Mouse (Mus musculus): Measurements from ENCODE around the gene Rnf223. TPM values are rescaled to one million over a fixed set of nuclear protein-coding genes. Genes with fewer than 3 reads are reported as not detected.
"Not testable (repeated sequence)": the region's sequence is repeated elsewhere in the genome, so short reads cannot be mapped to it uniquely, and the experiment has no call there.

Gene Rnf223
- polyA plus RNA-seq, 1 experiment: 0.83 TPM

DNA sequence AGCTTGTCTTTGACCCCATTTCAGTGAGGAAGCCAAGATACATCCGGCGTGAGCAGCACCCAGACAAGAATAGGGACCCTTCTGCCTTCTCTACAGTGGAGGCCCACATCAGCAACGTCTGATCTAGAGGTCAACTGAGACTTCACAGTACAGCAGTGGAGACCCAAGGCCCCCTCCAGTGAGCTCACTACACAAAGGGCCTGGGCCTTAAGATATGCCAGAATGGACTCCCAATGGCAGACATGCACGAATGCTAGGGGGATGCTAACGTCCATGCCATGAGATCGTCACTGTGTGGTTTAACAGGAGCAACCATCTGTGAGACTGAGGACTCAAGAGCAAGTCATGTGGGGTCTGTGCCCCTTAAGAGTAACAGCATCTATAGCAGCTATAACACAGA, 4.9 kb upstream of the Rnf223 start:
- Histone ChIP-seq H3K4me1 (peaks cover 19% of the 10 kb centered on the region), H3K9me3 (no peaks in the 10 kb centered on the region), H3K27me3 (replicated peaks) (no peaks in the 10 kb centered on the region), H3K36me3 (replicated peaks; ENCODE audit: low read length) (peaks cover 78% of the 10 kb centered on the region), H3K4me3 (replicated peaks) (no peak overlapping the region)
- no peak for TF ChIP-seq FLI1 (IDR thresholded peaks at IDR 0.05; ENCODE audit: low read length)
- TF ChIP-seq GATA1 (IDR thresholded peaks at IDR 0.05; ENCODE audit: borderline replicate concordance, low read length): no peak

DNA sequence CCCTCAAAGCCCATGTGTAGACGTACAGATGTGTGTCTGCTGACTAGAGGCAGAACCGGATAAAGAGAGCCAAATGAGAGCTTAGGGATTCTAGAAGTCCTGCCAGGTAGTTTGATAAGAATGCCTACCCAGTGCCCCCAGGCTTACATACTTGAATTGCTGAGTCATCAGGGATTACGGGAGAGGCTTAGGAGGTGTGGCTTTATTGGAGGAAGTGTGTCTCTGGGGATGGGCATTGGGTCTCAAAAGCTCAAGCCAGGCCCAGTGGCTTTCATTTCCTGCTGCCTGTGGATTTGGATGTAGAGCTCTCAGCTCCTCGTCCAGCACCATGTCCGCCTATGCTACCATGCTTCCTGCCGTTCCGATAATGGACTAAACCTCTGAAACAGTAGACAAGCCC, 3.5 kb upstream of the Rnf223 start:
- H3K36me3 ChIP-seq (replicated peaks; ENCODE audit: low read length): peaks cover 63% of the 10 kb centered on the region
- TF ChIP-seq FLI1 (IDR thresholded peaks at IDR 0.05; ENCODE audit: low read length): no peak
- TF ChIP-seq GATA1 (IDR thresholded peaks at IDR 0.05; ENCODE audit: borderline replicate concordance, low read length): no peak
- no peak overlapping the region for H3K4me3 ChIP-seq (replicated peaks)
- peaks cover 10% of the 10 kb centered on the region for H3K4me1 ChIP-seq
- peaks cover 8% of the 10 kb centered on the region for H3K27me3 ChIP-seq (replicated peaks)
- no peaks in the 10 kb centered on the region for H3K9me3 ChIP-seq

DNA sequence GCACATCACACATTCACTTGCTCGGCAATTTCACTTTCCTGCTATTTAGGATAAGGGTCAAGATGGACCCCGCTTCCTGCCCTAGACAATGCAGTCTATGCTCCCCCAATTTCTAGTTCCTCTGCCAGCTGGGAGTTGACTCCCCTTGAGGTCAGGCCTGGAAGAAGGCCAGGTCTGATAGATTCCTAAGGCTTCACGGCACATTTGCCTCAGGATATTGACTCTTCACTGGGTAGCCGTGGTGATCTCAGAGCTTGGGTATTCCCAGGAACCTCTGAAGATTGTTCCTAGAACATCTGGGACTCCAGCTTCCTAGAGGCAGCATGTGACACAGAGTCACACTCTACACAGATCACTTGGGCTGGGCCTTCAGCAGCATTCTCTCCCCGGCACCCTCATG, 1.6 kb upstream of the Rnf223 start:
- Histone ChIP-seq H3K36me3 (replicated peaks; ENCODE audit: low read length) (peaks cover 44% of the 10 kb centered on the region), H3K9me3 (no peaks in the 10 kb centered on the region), H3K4me1 (peaks cover 13% of the 10 kb centered on the region), H3K27me3 (replicated peaks) (peaks cover 16% of the 10 kb centered on the region), H3K4me3 (replicated peaks) (no peak overlapping the region)
- TF ChIP-seq GATA1 (IDR thresholded peaks at IDR 0.05; ENCODE audit: borderline replicate concordance, low read length) (no peak), FLI1 (IDR thresholded peaks at IDR 0.05; ENCODE audit: low read length) (no peak)

DNA sequence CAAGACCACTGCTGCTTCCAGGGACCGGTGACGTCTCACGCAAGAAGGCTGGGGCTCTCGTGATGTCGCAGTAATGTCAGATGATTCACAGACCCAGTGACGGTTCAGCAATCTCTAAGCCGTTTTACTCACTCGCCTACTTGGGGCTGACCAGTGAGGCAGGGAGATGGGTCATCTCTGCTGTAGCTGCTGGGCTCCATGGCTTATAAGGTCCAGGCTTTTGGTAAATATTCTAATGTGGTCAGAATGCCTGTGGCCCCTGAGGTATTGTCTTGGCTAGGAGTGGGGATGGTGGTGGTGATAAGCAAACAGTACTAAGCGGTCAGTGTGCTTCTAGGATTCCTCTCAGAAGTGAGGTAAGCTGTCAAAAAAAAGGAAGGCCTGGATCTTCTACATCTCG, 627 bp downstream of the Rnf223 start:
- H3K9me3 ChIP-seq: no peaks in the 10 kb centered on the region
- TF ChIP-seq FLI1 (IDR thresholded peaks at IDR 0.05; ENCODE audit: low read length): no peak
- TF ChIP-seq GATA1 (IDR thresholded peaks at IDR 0.05; ENCODE audit: borderline replicate concordance, low read length): no peak
- peaks cover 16% of the 10 kb centered on the region for H3K27me3 ChIP-seq (replicated peaks)
- H3K4me1 ChIP-seq: peaks cover 19% of the 10 kb centered on the region
- H3K36me3 ChIP-seq (replicated peaks; ENCODE audit: low read length): peaks cover 22% of the 10 kb centered on the region
- no peak overlapping the region for H3K4me3 ChIP-seq (replicated peaks)

DNA sequence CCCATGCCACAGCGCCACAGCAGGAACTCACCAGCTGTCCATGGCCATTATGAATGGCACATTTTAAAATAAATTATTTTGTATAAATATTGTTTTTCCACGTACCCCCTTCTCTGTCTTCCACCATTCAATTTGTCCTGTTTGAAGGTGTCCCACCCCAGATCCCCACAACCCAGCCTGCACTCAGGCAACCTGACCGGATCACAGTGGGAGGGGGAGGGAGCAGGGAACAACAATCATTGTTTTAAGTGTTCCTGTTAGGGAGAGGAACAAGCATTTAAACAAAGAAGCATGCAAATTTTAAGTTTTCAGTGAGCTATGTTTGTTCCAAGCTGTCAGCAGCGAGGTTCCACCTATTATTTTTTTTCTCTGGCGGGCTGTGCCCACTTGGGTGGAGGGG, 3.0 kb downstream of the Rnf223 start:
- TF ChIP-seq FLI1 (IDR thresholded peaks at IDR 0.05; ENCODE audit: low read length): no peak
- no peak for TF ChIP-seq GATA1 (IDR thresholded peaks at IDR 0.05; ENCODE audit: borderline replicate concordance, low read length)
- Histone ChIP-seq H3K36me3 (replicated peaks; ENCODE audit: low read length) (no peaks in the 10 kb centered on the region), H3K4me3 (replicated peaks) (no peak overlapping the region), H3K4me1 (peaks cover 9% of the 10 kb centered on the region), H3K27me3 (replicated peaks) (peaks cover 16% of the 10 kb centered on the region), H3K9me3 (0 out of 2 replicates have a peak, but pooled peaks cover 3% of the 10 kb centered on the region)

DNA sequence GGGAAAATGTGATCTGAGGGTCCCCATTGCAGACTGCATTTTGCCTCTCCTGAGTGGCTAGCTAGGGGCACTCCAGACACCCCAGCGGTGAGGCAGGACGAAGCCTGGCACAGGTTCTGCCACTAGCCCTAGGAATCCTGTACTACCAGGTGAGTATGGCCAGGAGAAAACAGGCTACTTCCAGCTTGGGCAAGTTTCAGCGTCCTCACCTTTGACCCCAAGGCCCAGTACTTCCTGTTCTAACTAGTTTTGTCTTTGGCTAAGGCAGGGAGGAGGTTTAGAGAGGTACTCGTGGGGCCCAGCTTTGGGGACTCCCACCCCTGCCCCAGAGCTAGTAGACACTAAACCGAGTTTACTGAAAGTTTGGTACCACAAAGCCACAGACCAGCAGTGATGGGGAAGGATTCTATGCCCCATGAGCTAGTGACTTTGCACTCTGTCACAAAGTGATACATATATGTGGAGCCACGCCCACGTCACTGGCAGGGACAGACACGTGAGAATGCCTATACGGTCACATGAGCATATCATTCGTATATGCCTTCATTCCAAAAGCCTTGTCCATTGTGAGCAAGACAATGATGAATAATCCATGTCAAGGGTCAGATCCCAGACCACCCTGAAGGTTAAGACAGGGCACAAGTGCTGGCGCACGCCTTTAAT, 3.8 kb downstream of the Rnf223 start:
- Histone ChIP-seq H3K27me3 (replicated peaks) (peaks cover 18% of the 10 kb centered on the region), H3K4me1 (peaks cover 9% of the 10 kb centered on the region), H3K4me3 (replicated peaks) (no peak overlapping the region), H3K9me3 (0 out of 2 replicates have a peak, but pooled peaks cover 3% of the 10 kb centered on the region), H3K36me3 (replicated peaks; ENCODE audit: low read length) (no peaks in the 10 kb centered on the region)
- TF ChIP-seq FLI1 (IDR thresholded peaks at IDR 0.05; ENCODE audit: low read length): no peak
- TF ChIP-seq GATA1 (IDR thresholded peaks at IDR 0.05; ENCODE audit: borderline replicate concordance, low read length): no peak

DNA sequence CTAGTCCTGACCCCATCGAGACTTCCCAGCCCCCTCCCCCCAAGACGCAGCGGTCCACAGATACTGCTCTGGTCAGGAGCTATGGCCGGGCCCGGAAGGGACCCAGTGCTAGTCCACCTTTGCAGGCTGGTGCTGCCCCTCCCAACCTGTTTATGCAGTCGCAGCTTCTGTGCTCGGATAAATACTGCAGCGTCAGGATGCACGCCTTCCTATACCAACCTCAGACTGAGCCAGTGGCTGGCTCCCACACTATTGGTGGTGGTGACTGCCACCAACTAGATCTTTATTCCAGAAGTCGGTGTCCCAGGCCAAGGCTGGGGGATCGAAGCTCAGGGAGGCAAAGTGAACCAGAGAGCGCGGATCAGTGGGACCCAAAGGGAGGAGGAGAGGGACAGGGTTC, 4.8 kb downstream of the Rnf223 start:
- H3K36me3 ChIP-seq (replicated peaks; ENCODE audit: low read length): no peaks in the 10 kb centered on the region
- peaks cover 9% of the 10 kb centered on the region for H3K4me1 ChIP-seq
- peaks cover 18% of the 10 kb centered on the region for H3K27me3 ChIP-seq (replicated peaks)
- 0 out of 2 replicates have a peak, but pooled peaks cover 3% of the 10 kb centered on the region for H3K9me3 ChIP-seq
- H3K4me3 ChIP-seq (replicated peaks): no peak overlapping the region
- TF ChIP-seq FLI1 (IDR thresholded peaks at IDR 0.05; ENCODE audit: low read length) (no peak), GATA1 (IDR thresholded peaks at IDR 0.05; ENCODE audit: borderline replicate concordance, low read length) (no peak)

DNA sequence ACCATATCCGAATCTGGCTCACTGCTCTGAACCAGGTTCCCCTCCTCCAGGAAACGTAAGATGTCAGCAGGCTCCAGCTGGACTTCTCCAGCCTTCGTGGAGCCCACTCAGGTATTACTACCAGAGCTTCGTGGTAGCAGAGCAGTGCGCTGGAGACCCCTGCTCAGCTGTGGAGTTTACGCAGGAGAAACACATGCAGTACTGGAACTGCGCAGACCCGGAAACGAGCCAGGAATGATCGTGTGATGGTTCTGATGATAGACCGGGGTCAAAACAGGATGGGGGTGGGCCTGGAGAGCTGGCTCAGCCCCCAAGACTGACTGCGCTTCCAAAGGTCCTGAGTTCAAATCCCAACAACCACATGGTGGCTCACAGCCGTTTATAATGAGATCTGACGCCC, 5.5 kb downstream of the Rnf223 start:
- TF ChIP-seq GATA1 (IDR thresholded peaks at IDR 0.05; ENCODE audit: borderline replicate concordance, low read length) (no peak), FLI1 (IDR thresholded peaks at IDR 0.05; ENCODE audit: low read length) (no peak)
- no peaks in the 10 kb centered on the region for H3K36me3 ChIP-seq (replicated peaks; ENCODE audit: low read length)
- peaks cover 9% of the 10 kb centered on the region for H3K4me1 ChIP-seq
- 0 out of 2 replicates have a peak, but pooled peaks cover 3% of the 10 kb centered on the region for H3K9me3 ChIP-seq
- H3K4me3 ChIP-seq (replicated peaks): no peak overlapping the region
- peaks cover 15% of the 10 kb centered on the region for H3K27me3 ChIP-seq (replicated peaks)

DNA sequence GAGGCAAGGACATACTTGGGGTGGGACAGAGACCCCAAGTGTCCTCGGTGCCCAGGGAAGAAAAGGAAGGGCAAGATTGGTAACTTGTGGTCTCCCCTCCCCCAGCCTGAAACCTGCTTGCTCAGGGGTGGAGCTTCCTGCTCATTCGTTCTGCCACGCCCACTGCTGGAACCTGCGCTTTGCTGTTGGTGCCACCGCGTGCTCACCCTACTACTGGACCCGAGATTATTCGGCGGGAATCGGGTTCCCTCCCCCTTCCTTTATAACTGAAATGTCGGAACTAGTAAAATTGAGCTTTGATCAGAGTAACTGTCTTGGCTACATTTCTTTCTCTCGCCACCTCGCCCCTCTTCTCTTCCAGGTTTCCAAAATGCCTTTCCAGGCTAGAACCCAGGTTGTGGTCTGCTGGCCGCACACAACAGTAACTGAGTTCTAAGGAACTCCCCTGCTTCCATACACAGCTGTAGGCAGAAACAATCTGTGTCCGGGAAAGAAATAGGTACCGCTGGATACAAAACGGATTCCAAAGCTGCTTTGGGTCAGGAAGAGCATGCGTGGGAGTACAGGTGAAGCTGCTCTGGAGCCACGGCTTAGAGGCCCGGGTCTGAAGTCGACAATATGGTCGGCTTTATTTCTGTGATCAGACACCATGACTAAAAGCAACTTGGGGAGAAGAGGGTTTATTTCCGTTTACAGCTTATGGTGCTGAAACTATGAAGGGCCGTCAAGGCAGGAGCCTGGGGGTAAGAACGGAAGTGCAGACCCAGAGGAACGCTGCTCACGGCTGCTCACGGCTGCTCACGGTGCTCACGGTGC, 6.2 kb downstream of the Rnf223 start:
- no peak for TF ChIP-seq GATA1 (IDR thresholded peaks at IDR 0.05; ENCODE audit: borderline replicate concordance, low read length)
- no peak for TF ChIP-seq FLI1 (IDR thresholded peaks at IDR 0.05; ENCODE audit: low read length)
- H3K9me3 ChIP-seq: 0 out of 2 replicates have a peak, but pooled peaks cover 3% of the 10 kb centered on the region
- no peak overlapping the region for H3K4me3 ChIP-seq (replicated peaks)
- peaks cover 9% of the 10 kb centered on the region for H3K4me1 ChIP-seq
- H3K27me3 ChIP-seq (replicated peaks): peaks cover 13% of the 10 kb centered on the region
- no peaks in the 10 kb centered on the region for H3K36me3 ChIP-seq (replicated peaks; ENCODE audit: low read length)

DNA sequence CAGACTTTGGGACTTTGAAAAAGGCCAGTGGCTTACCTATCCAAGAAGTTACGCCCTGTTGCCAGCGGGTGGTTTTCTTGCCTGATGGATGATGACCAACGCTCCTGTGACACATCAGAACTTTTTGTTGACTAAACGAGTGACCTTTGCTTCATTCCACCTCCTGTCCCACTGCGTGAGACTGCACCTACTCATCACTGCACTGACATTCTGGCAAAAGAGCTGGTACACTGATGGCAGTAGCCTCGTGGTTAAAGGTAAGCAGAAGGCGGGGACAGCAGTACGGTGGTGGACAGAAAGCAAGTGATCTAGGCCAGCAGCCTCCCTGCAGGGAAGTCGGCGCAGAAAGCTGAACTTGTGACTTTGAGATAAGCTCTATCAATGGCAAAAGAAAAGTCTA, 20.6 kb downstream of the Rnf223 start:
- H3K27me3 ChIP-seq (replicated peaks); H3K9me3 ChIP-seq; H3K4me3 ChIP-seq (replicated peaks); H3K36me3 ChIP-seq (replicated peaks; ENCODE audit: low read length); H3K4me1 ChIP-seq: not testable (repeated sequence)

Data from megakaryocyte, embryonic 14.5 days (primary cell).